Mouse (Mus musculus): ENCODE measurements at regions not wholly inside any gene's neighbourhood (a gene's known extent, or its start where the extent isn't known, plus 50 kb on each side); places are given as distances from the start of the nearest gene placed in this dataset.

- no peaks in the 10 kb centered on the region for H3K36me3 ChIP-seq
- H3K9me3 ChIP-seq: peaks cover 9% of the 10 kb centered on the region
- WGBS: 75% methylated on average over 10 of the region's 10 CpGs
- no peak overlapping the region for H3K4me2 ChIP-seq (replicated peaks)
- no peak overlapping the region for H3K9ac ChIP-seq
- no peaks in the 10 kb centered on the region for H3K4me1 ChIP-seq
- H3K27ac ChIP-seq: no peak overlapping the region
- no peak overlapping the region for H3K4me3 ChIP-seq
- no peak for ATAC-seq (ENCODE audit: insufficient number of reproducible peaks, insufficient read depth, low FRiP score, low TSS enrichment)
- H3K27me3 ChIP-seq: no peaks in the 10 kb centered on the region
Observed at GRCm38 (mm10) chr2:169100516-169100915, 145.1 kb upstream of the Zfp64 start.

DNA sequence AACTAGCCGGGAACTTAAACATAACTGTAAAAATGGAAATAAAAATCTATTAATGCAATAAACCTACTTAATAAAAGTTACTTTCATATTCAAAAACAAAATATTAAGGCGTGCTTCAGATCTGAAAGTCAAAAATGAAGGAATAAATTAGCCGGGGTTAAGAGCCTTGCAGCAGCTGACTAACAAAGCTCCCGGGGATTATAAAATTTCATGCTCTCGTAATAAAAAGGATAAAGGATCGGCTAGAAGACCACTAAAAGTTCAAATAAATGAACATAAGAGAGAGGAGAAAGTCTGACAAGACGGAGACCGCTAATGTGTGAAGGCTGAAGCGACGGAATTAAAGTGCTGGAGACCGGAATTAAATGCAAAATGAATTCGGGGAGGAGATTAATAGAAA is 144.3 kb upstream of the Zfp64 start:
- 76% methylated on average over 12 of the region's 12 CpGs for WGBS
- Histone ChIP-seq H3K4me2 (replicated peaks) (no peak overlapping the region), H3K9me3 (peaks cover 9% of the 10 kb centered on the region), H3K36me3 (no peaks in the 10 kb centered on the region), H3K27ac (no peak overlapping the region), H3K4me1 (no peaks in the 10 kb centered on the region), H3K4me3 (no peak overlapping the region), H3K27me3 (no peaks in the 10 kb centered on the region), H3K9ac (no peak overlapping the region)
- no peak for ATAC-seq (ENCODE audit: insufficient number of reproducible peaks, insufficient read depth, low FRiP score, low TSS enrichment)

DNA sequence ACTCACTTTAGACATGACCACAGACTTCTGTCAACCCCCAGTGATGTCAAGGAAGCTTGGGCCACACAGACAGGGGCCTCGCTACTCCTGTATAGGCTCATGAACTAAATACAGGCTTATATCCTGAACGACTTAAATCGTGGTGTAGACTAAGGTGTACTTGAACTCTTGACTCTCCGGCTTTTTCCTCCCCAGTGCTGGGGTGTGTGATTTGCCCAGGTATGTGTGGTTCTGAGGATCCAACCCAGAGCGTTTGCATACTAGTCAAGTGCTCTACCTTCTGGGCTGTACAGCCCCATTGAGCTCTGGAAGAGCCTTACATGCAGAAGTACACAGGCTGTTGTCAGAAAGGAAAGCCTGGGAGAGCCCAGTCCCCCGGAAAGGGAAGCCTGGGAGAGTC is 143.2 kb upstream of the Zfp64 start:
- 87% methylated on average over 6 of the region's 6 CpGs for WGBS

GRCm38 (mm10) chr2:169094011-169094754 is 138.8 kb upstream of the Zfp64 start:
- Histone ChIP-seq H3K27me3 (no peaks in the 10 kb centered on the region), H3K9ac (no peak overlapping the region), H3K4me3 (no peak overlapping the region), H3K36me3 (no peaks in the 10 kb centered on the region), H3K4me2 (replicated peaks) (no peak overlapping the region; the same call in 1 of the 2 replicates), H3K4me1 (0 out of 2 replicates have a peak, but pooled peaks cover 2% of the 10 kb centered on the region), H3K27ac (no peak overlapping the region), H3K9me3 (peaks cover 5% of the 10 kb centered on the region; the same call in 1 of the 2 replicates)
- WGBS: 65% methylated on average over 22 of the region's 22 CpGs
- no peak for ATAC-seq (ENCODE audit: insufficient number of reproducible peaks, insufficient read depth, low FRiP score, low TSS enrichment)

More for the DNA sequence above, 143.2 kb upstream of the Zfp64 start:
- Histone ChIP-seq H3K4me1 (no peaks in the 10 kb centered on the region), H3K36me3 (no peaks in the 10 kb centered on the region), H3K4me2 (replicated peaks) (no peak overlapping the region), H3K9ac (no peak overlapping the region), H3K27ac (no peak overlapping the region), H3K9me3 (peaks cover 9% of the 10 kb centered on the region), H3K27me3 (no peaks in the 10 kb centered on the region), H3K4me3 (no peak overlapping the region)
- no peak for ATAC-seq (ENCODE audit: insufficient number of reproducible peaks, insufficient read depth, low FRiP score, low TSS enrichment)

- H3K27me3 ChIP-seq: no peaks in the 10 kb centered on the region
- no peak overlapping the region for H3K9ac ChIP-seq
- no peak overlapping the region for H3K4me3 ChIP-seq
- H3K9me3 ChIP-seq: peaks cover 5% of the 10 kb centered on the region; the same call in 1 of the 2 replicates
- no peak overlapping the region for H3K4me2 ChIP-seq (replicated peaks)
- H3K4me1 ChIP-seq: 0 out of 2 replicates have a peak, but pooled peaks cover 6% of the 10 kb centered on the region
- no peaks in the 10 kb centered on the region for H3K36me3 ChIP-seq
- H3K27ac ChIP-seq: no peak overlapping the region
- WGBS: 79% methylated on average over 3 of the region's 3 CpGs
- ATAC-seq (ENCODE audit: insufficient number of reproducible peaks, insufficient read depth, low FRiP score, low TSS enrichment): no peak
Observed at GRCm38 (mm10) chr2:169090256-169090655, 134.9 kb upstream of the Zfp64 start.

DNA sequence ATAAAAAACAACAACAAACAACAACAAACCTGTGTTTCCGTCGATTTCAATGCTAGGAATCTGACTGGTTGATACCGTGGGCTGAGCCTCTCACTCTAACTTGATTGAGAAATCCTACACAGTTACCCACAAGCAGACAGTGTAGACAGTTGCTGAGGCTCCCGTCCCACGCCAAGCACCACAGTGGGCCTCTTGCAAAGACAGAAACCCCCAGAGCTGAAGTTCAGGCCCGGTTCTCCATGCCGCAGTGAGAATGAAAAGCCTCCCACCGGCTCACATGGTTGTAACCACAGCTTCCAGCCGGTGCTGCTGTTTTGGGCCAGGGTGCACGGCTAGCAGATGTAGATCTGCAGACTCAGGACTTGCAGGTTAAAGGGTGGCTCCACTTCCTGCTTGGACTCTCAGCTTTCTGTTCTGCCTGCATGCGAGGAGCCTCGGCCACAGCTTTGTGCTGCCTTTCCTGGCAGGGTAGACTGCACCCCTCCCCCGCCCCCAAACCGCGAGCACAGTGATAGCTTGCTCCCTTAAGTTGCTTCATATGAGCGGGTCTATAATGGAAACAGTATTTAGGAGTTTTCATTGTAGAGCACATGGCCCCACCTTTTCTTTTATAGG is 133.6 kb upstream of the Zfp64 start:
- peaks cover 5% of the 10 kb centered on the region; the same call in 1 of the 2 replicates for H3K9me3 ChIP-seq
- H3K4me3 ChIP-seq: no peak overlapping the region
- H3K36me3 ChIP-seq: no peaks in the 10 kb centered on the region
- no peak overlapping the region for H3K27ac ChIP-seq
- 0 out of 2 replicates have a peak, but pooled peaks cover 6% of the 10 kb centered on the region for H3K4me1 ChIP-seq
- no peaks in the 10 kb centered on the region for H3K27me3 ChIP-seq
- no peak for ATAC-seq (ENCODE audit: insufficient number of reproducible peaks, insufficient read depth, low FRiP score, low TSS enrichment)
- H3K9ac ChIP-seq: no peak overlapping the region
- WGBS: 72% methylated on average over 16 of the region's 16 CpGs
- no peak overlapping the region for H3K4me2 ChIP-seq (replicated peaks)

GRCm38 (mm10) chr2:169088301-169088700 is 132.9 kb upstream of the Zfp64 start:
- H3K27ac ChIP-seq: no peak overlapping the region
- peaks cover 5% of the 10 kb centered on the region; the same call in 1 of the 2 replicates for H3K9me3 ChIP-seq
- no peaks in the 10 kb centered on the region for H3K27me3 ChIP-seq
- ATAC-seq (ENCODE audit: insufficient number of reproducible peaks, insufficient read depth, low FRiP score, low TSS enrichment): no peak
- H3K9ac ChIP-seq: no peak overlapping the region
- H3K4me3 ChIP-seq: no peak overlapping the region
- 0 out of 2 replicates have a peak, but pooled peaks cover 6% of the 10 kb centered on the region for H3K4me1 ChIP-seq
- no peaks in the 10 kb centered on the region for H3K36me3 ChIP-seq
- 84% methylated on average over 10 of the region's 10 CpGs for WGBS
- H3K4me2 ChIP-seq (replicated peaks): no peak overlapping the region

- no peaks in the 10 kb centered on the region for H3K36me3 ChIP-seq
- H3K27ac ChIP-seq: no peak overlapping the region
- no peak overlapping the region for H3K4me2 ChIP-seq (replicated peaks)
- no peaks in the 10 kb centered on the region for H3K4me1 ChIP-seq
- no peak overlapping the region for H3K4me3 ChIP-seq
- H3K9me3 ChIP-seq: 0 out of 2 replicates have a peak, but pooled peaks cover 5% of the 10 kb centered on the region
- H3K9ac ChIP-seq: no peak overlapping the region
- no peak for ATAC-seq (ENCODE audit: insufficient number of reproducible peaks, insufficient read depth, low FRiP score, low TSS enrichment)
- no peaks in the 10 kb centered on the region for H3K27me3 ChIP-seq
Observed at GRCm38 (mm10) chr2:169071267-169071666, 115.9 kb upstream of the Zfp64 start.

DNA sequence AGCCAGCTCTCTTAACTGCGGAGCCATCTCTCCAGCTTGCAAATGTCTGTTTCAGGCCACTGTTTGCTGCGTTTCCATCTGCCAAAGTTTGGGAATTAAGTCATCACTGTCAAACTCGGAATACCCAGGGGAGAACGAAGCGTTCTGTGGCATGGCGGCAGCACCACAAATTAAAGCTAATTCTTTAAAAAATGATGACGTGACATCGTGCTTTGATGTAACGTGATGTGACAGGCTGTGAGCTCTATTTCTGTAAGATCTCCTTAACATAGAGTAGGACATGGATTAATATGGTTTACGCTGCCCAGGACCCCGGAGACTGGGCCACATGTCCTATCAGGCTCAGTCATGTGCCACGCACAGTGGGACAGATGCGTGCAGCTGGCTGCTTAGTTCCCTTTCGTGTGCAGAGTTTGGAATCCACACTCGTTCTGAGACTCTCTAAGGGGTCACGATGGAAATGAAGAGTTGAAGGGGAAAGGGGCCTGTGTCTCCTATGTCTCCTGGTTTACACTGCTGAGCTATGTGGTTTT is 109.8 kb upstream of the Zfp64 start:
- no peak overlapping the region for H3K27ac ChIP-seq
- no peak for ATAC-seq (ENCODE audit: insufficient number of reproducible peaks, insufficient read depth, low FRiP score, low TSS enrichment)
- H3K36me3 ChIP-seq: no peaks in the 10 kb centered on the region
- H3K27me3 ChIP-seq: 0 out of 2 replicates have a peak, but pooled peaks cover 4% of the 10 kb centered on the region
- H3K4me3 ChIP-seq: no peak overlapping the region
- WGBS: 84% methylated on average over 16 of the region's 16 CpGs
- H3K9me3 ChIP-seq: no peaks in the 10 kb centered on the region
- H3K9ac ChIP-seq: no peak overlapping the region
- 0 out of 2 replicates have a peak, but pooled peaks cover 2% of the 10 kb centered on the region for H3K4me1 ChIP-seq
- no peak overlapping the region for H3K4me2 ChIP-seq (replicated peaks)

- Histone ChIP-seq H3K4me2 (replicated peaks) (no peak overlapping the region; the same call in 1 of the 2 replicates), H3K9ac (no peak overlapping the region)
Observed at GRCm38 (mm10) chr2:169061520-169061919, 106.1 kb upstream of the Zfp64 start.

DNA sequence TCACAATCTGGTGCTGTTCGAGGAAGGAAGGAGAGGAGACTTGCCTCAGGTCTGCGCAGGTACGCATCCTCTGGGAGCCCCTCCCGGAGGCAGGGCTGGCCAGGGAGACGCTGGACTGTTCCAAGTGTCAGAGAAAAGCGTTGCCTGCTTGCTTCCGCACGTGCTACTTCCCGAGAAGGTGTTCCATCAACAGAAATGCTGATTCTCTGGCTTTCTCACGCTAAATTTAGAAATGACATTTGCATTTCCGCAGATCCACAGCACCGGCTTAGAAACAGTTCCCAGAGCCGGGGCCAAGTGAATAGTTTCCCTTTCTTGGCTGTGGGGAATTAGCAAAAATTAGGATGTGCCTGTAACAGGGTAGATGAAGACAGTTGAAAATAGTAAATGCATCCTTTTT is 105.1 kb upstream of the Zfp64 start:
- H3K4me2 ChIP-seq (replicated peaks): no peak overlapping the region
- no peak overlapping the region for H3K4me3 ChIP-seq
- H3K36me3 ChIP-seq: no peaks in the 10 kb centered on the region
- H3K4me1 ChIP-seq: 0 out of 2 replicates have a peak, but pooled peaks cover 2% of the 10 kb centered on the region
- H3K27me3 ChIP-seq: 0 out of 2 replicates have a peak, but pooled peaks cover 4% of the 10 kb centered on the region
- no peaks in the 10 kb centered on the region for H3K9me3 ChIP-seq
- no peak overlapping the region for H3K27ac ChIP-seq
- no peak overlapping the region for H3K9ac ChIP-seq
- WGBS: 66% methylated on average over 13 of the region's 13 CpGs
- no peak for ATAC-seq (ENCODE audit: insufficient number of reproducible peaks, insufficient read depth, low FRiP score, low TSS enrichment)

More at GRCm38 (mm10) chr2:169061520-169061919, 106.1 kb upstream of the Zfp64 start:
- Histone ChIP-seq H3K4me3 (no peak overlapping the region), H3K27ac (no peak overlapping the region), H3K36me3 (no peaks in the 10 kb centered on the region), H3K4me1 (0 out of 2 replicates have a peak, but pooled peaks cover 2% of the 10 kb centered on the region), H3K27me3 (0 out of 2 replicates have a peak, but pooled peaks cover 4% of the 10 kb centered on the region), H3K9me3 (no peaks in the 10 kb centered on the region)
- 6% methylated on average over 11 of the region's 11 CpGs for WGBS
- ATAC-seq (ENCODE audit: insufficient number of reproducible peaks, insufficient read depth, low FRiP score, low TSS enrichment): no peak
